Mouse (Mus musculus) forebrain, postnatal 0 days (tissue): ENCODE measurements around the gene Vipas39. TPM values are rescaled to one million over a fixed set of nuclear protein-coding genes. Genes with fewer than 3 reads are reported as not detected.

Experiments used
- ATAC-seq: fragments of 200-750 bp; cut with Nextera tagmentation; 2 replicates; pipeline ENCODE4 v1.8.0; 2017; ENCODE audit warnings: mild to moderate bottlenecking, moderate library complexity
- DNase-seq: peaks from one replicate; pipeline ENCODE4 v3.0.0-alpha.2; 2015
- H3K27ac ChIP-seq: fragments of 300-500 bp; sonication (generic); 2 replicates; pipeline ENCODE4 v1.5.1; 2014; ENCODE audit warnings: low read depth, mild to moderate bottlenecking, antibody characterized with exemption, low read length, moderate library complexity, mixed read lengths
- H3K27me3 ChIP-seq: fragments of 300-500 bp; sonication (generic); 2 replicates; pipeline ENCODE4 v1.6.1; 2014; ENCODE audit warnings: mild to moderate bottlenecking, low read length, mixed read lengths; ENCODE audit not compliant: insufficient read depth
- H3K36me3 ChIP-seq: fragments of 300-500 bp; sonication (generic); 2 replicates; pipeline ENCODE4 v1.6.1; 2014; ENCODE audit warnings: mild to moderate bottlenecking, moderate library complexity; ENCODE audit not compliant: insufficient read depth
- H3K4me1 ChIP-seq: fragments of 300-500 bp; sonication (generic); 2 replicates; pipeline ENCODE4 v1.6.1; 2014; ENCODE audit warnings: antibody characterized with exemption; ENCODE audit not compliant: insufficient read depth
- H3K4me2 ChIP-seq: fragments of 300-500 bp; sonication (generic); 2 replicates; pipeline ENCODE4 v1.6.1; 2014; ENCODE audit warnings: low read depth, mild to moderate bottlenecking, moderate library complexity
- H3K4me3 ChIP-seq: fragments of 300-500 bp; sonication (generic); 2 replicates; pipeline ENCODE4 v1.5.1; 2014; ENCODE audit warnings: low read depth, low read length, mixed read lengths
- H3K9ac ChIP-seq: fragments of 300-500 bp; sonication (generic); 2 replicates; pipeline ENCODE4 v1.6.1; 2014; ENCODE audit warnings: mild to moderate bottlenecking
- H3K9me3 ChIP-seq: fragments of 300-500 bp; sonication (generic); 2 replicates; pipeline ENCODE4 v1.6.1; 2016; ENCODE audit warnings: low read length
- CTCF ChIP-seq: sonication (generic); IDR thresholded peaks from 2 replicates; pipeline ENCODE4 v1.5.1; 2016; ENCODE audit warnings: antibody characterized with exemption, control low read depth, low read depth
- WGBS: fragments of 180-500 bp; shearing (Covaris S2); extraction: QIAGEN DNeasy Blood & Tissue Kit; methylation state at CpG from one replicate; pipeline ENCODE4 v1.1.7; 2014; 5-methylcytosine and 5-hydroxymethylcytosine counted together
- polyA plus RNA-seq: library from polyadenylated mRNA; unstranded; fragments of >200 nt; fragmentation: Nextera tagmentation; extraction: Ambion mirVana; gene quantifications from 2 replicates; pipeline ENCODE4 v1.2.1, GENCODE M21; 2015
- total RNA-seq: library from RNA; depleted of rRNA; stranded (reverse); fragments of >200 nt; gene quantifications from 2 replicates; pipeline ENCODE4 v1.2.3, GENCODE M21; 2014

Vipas39 gene
- total and polyA plus RNA-seq, 2 experiments from 2014 or later, result 57.7 to 79.4 TPM

DNA sequence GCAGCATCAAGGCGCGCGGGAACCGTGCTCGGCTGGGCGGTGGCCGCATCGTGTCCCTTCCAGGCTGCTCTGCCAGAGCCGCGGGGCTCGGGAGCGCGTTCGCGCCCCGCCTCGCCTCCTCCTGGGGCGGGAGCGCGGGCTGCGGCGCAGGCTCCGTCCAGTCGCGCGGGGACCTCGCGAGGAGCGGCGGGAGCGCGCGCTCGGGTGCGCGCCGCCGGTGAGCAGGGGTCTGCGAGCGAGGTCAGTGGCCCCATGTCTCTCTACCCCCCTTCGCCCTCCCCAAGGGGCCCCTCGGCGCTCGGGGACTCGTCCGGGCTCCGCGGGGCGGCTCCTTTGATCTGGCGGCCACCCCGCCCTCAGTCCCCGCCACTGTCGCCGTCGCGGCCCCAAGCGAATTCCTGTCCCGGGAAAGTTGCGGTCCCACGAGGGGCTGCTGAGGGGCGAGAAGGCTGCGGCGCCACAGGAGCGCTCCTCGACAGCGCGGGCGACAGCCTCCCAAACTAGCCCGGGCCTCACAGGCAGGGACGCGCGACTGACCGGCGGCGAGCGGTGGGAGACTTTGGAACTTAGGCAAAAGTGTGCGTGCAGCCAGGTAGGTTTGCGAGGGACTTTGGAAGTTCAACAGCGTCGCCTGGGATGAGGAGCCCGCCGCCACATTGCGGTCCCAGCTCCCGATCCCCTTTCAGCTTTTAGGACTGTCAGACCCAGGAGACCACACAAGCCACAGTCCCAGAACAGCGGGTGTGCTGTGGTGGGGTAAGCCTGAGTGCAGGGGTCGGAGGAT, 33.8 kb upstream of the Vipas39 start, which contains the start of gene Ism2:
TSS of gene Ism2 (minus strand) at position 49 of the 784 bp plus-strand sequence.
- peak within 1 kb of the TSS; percentile 94 for H3K4me2 ChIP-seq
- WGBS, result under 1% methylated on average over 78 of the region's 86 CpGs
- peaks cover 23% of the 10 kb centered on the region for H3K27me3 ChIP-seq
- H3K9me3 ChIP-seq, result no peaks in the 10 kb centered on the region
- H3K27ac ChIP-seq, result no peak within 1 kb of the TSS
- H3K36me3 ChIP-seq, result no peaks in the 10 kb centered on the region
- no peak for DNase-seq
- TF ChIP-seq CTCF, result no peak
- H3K9ac ChIP-seq, result peak within 1 kb of the TSS; percentile 69
- peak within 1 kb of the TSS; percentile 68 for H3K4me3 ChIP-seq
- H3K4me1 ChIP-seq, result no peaks in the 10 kb centered on the region
- peak; percentile 84 for ATAC-seq

DNA sequence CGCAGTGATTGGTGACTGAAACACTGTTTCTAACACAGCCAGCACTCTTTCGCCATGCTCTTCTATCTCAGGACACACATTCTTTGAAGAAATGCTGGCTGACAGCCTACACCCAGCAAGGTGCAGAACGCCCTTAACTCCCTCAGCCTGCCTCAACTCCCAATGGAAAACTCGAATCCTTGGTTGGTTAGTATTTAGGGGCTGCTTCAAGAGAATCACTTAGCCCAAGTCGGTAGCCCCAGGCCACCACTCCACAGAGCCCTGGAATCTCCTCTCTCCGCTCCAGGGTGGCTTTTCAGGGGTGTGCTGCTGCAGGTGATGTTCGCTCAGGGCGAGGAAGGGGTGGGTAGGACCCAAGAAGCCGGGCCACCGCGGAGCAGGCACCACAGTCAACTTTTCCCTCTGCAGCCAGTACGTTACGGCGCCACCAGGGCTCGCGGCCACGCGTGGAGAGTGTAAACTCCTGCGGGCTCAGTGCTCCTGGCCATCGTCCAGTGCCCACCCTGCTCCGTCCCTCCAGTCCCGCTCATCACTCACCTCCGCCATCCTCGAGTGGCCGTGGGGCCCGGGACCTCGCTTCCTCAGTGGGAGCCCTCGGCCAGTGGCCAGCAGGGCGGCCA, 33.1 kb upstream of the Vipas39 start:
- WGBS, result 12% methylated on average over 29 of the region's 29 CpGs
- ATAC-seq, result peak; percentile 66
- Histone ChIP-seq H3K9me3 (no peaks in the 10 kb centered on the region), H3K4me1 (no peaks in the 10 kb centered on the region), H3K36me3 (no peaks in the 10 kb centered on the region), H3K4me2 (peak overlapping the region; percentile 94), H3K4me3 (peak overlapping the region; percentile 68), H3K27me3 (peaks cover 23% of the 10 kb centered on the region), H3K27ac (no peak overlapping the region), H3K9ac (peak overlapping the region; percentile 69)
- peak; percentile 48 for DNase-seq
- peak; percentile 31 for TF ChIP-seq CTCF

DNA sequence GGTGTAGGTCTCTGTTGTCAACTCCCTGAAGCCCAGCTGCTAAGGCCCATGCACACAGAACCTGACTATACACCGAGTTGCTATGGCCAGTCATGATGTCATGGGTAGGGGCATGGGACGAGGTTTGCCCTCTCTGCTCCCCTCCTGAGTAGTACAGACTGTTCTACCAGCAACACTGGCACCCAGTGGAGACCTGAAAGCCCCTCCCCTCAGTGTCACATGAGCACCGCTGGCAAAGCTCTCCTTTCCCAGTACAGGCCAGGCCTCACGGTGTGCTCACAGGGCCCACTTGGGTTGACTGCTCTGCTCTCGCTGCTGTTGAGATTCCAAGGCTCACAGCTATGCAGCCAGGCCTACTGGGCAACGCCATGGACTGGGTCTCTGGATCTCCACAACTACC, 27.9 kb upstream of the Vipas39 start:
- H3K4me2 ChIP-seq, result no peak overlapping the region
- no peak overlapping the region for H3K4me3 ChIP-seq
- H3K36me3 ChIP-seq, result no peaks in the 10 kb centered on the region
- no peak for TF ChIP-seq CTCF
- 75% methylated on average over 6 of the region's 6 CpGs for WGBS
- no peaks in the 10 kb centered on the region for H3K9me3 ChIP-seq
- H3K4me1 ChIP-seq, result no peaks in the 10 kb centered on the region
- DNase-seq (no peak), ATAC-seq (no peak; the same call in 1 of the 2 replicates)
- no peak overlapping the region for H3K9ac ChIP-seq
- 0 out of 2 replicates have a peak, but pooled peaks cover 2% of the 10 kb centered on the region for H3K27me3 ChIP-seq
- no peak overlapping the region for H3K27ac ChIP-seq

DNA sequence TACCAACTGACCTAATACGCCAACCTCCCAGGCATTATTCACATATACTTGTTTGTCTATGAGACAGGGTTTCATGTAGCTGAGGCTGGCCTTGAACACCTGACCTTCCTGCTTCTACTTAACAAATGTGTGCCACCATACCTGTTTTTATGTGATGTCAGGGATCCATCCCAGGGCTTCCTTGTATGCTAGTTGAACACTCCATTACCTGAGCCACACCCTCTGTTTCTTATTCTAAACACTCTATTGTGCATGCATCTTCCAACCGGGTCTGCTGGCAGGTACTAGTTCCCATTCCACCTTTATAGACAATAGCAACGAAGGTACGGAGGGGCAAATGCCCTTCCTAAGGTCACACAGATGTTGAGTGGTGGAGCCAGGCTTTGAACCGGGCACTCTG, 23.0 kb upstream of the Vipas39 start:
- Histone ChIP-seq H3K27ac (no peak overlapping the region), H3K27me3 (no peaks in the 10 kb centered on the region), H3K4me2 (no peak overlapping the region), H3K9me3 (no peaks in the 10 kb centered on the region), H3K9ac (no peak overlapping the region), H3K36me3 (no peaks in the 10 kb centered on the region), H3K4me3 (no peak overlapping the region), H3K4me1 (no peaks in the 10 kb centered on the region)
- ATAC-seq (no peak), DNase-seq (no peak)
- 89% methylated on average over 5 of the region's 5 CpGs for WGBS
- TF ChIP-seq CTCF, result no peak

DNA sequence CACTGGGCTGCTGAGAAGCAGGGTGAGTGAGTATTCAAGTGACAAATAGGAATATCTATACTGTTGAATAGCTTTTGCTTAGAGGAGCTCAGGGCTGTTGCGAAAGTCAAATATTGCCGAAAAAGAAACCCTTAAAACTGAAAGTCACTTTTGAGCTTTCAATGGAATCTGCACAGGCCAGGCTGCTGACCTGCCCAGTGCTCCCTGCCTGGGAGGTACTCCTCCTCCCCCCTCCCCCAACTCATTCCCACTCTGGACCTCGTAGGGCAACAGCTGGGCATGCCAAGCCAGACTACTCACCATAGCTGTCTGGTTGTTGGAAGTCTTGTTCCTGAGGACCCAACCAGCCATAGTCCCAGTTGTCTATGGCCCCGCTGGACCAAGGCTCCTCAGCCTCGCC, 18.7 kb upstream of the Vipas39 start:
- no peak overlapping the region for H3K4me3 ChIP-seq
- H3K4me2 ChIP-seq, result no peak overlapping the region
- no peak for DNase-seq
- H3K27me3 ChIP-seq, result no peaks in the 10 kb centered on the region
- no peak overlapping the region for H3K9ac ChIP-seq
- TF ChIP-seq CTCF, result no peak
- no peaks in the 10 kb centered on the region for H3K4me1 ChIP-seq
- 90% methylated on average over 5 of the region's 5 CpGs for WGBS
- no peak for ATAC-seq
- H3K9me3 ChIP-seq, result no peaks in the 10 kb centered on the region
- H3K27ac ChIP-seq, result no peak overlapping the region
- H3K36me3 ChIP-seq, result no peaks in the 10 kb centered on the region

DNA sequence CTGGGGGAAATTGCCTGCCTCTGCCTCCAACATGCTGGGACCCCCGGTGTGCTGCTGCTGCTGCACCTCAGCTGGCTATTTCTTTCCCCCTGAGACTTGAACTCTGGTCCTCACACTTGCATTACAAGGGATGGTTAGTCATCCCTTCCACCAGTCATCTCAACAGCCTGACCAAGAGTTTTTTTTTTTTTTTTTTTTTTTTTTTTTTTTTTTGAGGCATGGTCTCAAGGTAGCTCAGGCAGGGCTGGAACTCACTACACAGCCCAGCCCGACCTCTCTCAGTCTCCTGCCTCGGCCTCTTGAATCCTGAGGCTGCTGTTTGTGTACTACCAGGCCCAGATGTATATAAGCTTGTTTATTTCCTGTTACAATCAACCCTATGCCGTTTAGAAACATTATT, 18.2 kb upstream of the Vipas39 start:
- TF ChIP-seq CTCF, result no peak
- 79% methylated on average over 4 of the region's 4 CpGs for WGBS

DNA sequence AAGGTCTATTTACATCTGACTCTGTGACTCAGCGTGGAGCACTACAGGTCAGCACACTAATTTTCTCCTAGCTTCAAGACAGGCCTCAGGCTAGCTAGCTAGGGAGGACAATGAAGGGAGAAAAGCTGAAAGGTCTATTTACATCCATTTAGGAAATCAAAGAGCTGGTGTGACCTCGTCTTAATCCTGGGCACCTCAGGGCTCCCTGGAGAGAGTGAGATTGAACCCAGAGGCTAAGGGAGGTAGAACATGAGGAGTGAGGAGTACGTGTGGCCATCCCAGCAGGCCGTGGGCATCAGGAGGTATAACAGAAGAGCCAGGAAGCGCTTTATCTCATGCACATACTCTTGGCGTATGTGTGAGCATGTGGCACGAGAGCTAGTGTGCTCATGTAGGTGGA, 17.6 kb upstream of the Vipas39 start:
- Histone ChIP-seq H3K4me1 (no peaks in the 10 kb centered on the region), H3K4me3 (no peak overlapping the region), H3K9ac (no peak overlapping the region), H3K9me3 (no peaks in the 10 kb centered on the region), H3K4me2 (no peak overlapping the region), H3K36me3 (no peaks in the 10 kb centered on the region), H3K27me3 (no peaks in the 10 kb centered on the region), H3K27ac (no peak overlapping the region)
- DNase-seq (no peak), ATAC-seq (no peak)
- WGBS, result 59% methylated on average over 7 of the region's 7 CpGs
- TF ChIP-seq CTCF, result no peak

More for the DNA sequence above, 18.2 kb upstream of the Vipas39 start:
- no peaks in the 10 kb centered on the region for H3K27me3 ChIP-seq
- no peak overlapping the region for H3K27ac ChIP-seq
- no peaks in the 10 kb centered on the region for H3K36me3 ChIP-seq
- no peak overlapping the region for H3K4me3 ChIP-seq
- no peak overlapping the region for H3K9ac ChIP-seq
- H3K4me2 ChIP-seq, result no peak overlapping the region
- DNase-seq, result no peak
- H3K9me3 ChIP-seq, result no peaks in the 10 kb centered on the region
- H3K4me1 ChIP-seq, result no peaks in the 10 kb centered on the region
- ATAC-seq, result no peak
